Mouse (Mus musculus): ENCODE measurements at regions not wholly inside any gene's neighbourhood (a gene's known extent, or its start where the extent isn't known, plus 50 kb on each side); places are given as distances from the start of the nearest gene placed in this dataset.

DNA sequence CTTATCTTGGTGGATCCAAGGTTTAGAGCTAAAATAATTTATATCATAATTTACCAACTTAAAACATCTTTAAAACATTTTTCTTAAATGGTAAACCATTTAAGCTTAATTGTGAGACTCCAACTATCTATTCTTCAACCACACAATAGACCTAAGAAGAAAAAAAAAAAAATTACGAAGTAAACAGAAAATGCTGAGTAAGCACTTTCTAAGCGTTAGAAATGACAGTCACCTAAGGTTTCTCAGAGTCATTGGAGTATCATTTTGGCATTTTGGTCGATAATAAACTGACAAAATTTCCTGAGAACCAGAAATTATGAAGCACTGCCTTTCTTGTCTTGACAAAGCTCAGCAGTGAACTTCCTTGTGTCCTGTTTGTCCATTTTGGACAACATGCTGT, 1323.7 kb upstream of the Pcdh7 start:
- Histone ChIP-seq H3K4me2 (ENCODE audit: low read depth, low read length) (no peak overlapping the region), H3K27ac (ENCODE audit: low read length) (no peak overlapping the region), H3K4me1 (ENCODE audit: control insufficient read depth, insufficient read depth, low read length) (no peaks in the 10 kb centered on the region), H3K27me3 (replicated peaks; ENCODE audit: control insufficient read depth, insufficient read depth, low read length) (no peaks in the 10 kb centered on the region), H3K36me3 (ENCODE audit: control insufficient read depth, insufficient read depth, low read length) (no peaks in the 10 kb centered on the region), H3K4me3 (ENCODE audit: low read length) (no peak overlapping the region), H3K9ac (ENCODE audit: low read depth, low read length) (no peak overlapping the region), H3K9me3 (ENCODE audit: control insufficient read depth, low read length) (no peaks in the 10 kb centered on the region)
- no peak for ATAC-seq
- WGBS = 73% methylated on average over 3 of the region's 3 CpGs

GRCm38 (mm10) chr5:56434958-56435357, 1282.8 kb upstream of the Pcdh7 start:
- Histone ChIP-seq H3K9ac (ENCODE audit: low read depth, low read length) (no peak overlapping the region), H3K9me3 (ENCODE audit: control insufficient read depth, low read length) (no peaks in the 10 kb centered on the region)
- WGBS = 81% methylated on average over 2 of the region's 2 CpGs

DNA sequence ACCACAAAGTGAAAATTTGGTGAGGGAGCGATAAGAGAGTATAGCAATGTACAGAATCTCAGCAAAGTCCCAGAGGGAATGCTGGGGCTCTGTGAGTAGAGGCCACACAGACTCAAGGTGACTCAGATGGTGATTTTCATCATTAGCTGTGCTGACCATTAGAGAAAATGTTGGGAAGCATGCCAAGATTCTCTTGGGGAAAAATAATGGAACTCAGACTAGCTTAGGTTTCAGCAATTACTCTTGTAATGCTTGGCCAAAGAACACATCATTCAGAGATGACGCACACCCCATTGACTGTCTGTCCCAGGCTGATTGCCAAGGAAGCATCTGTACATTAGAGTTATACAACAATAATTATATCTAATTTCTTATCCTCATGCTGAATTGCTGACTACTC, 1277.3 kb upstream of the Pcdh7 start:
- WGBS = 66% methylated on average over 2 of the region's 2 CpGs
- H3K4me2 ChIP-seq (ENCODE audit: low read depth, low read length) = no peak overlapping the region

More at GRCm38 (mm10) chr5:56434958-56435357, 1282.8 kb upstream of the Pcdh7 start:
- Histone ChIP-seq H3K4me2 (ENCODE audit: low read depth, low read length) (no peak overlapping the region), H3K36me3 (ENCODE audit: control insufficient read depth, insufficient read depth, low read length) (no peaks in the 10 kb centered on the region), H3K27ac (ENCODE audit: low read length) (no peak overlapping the region), H3K27me3 (replicated peaks; ENCODE audit: control insufficient read depth, insufficient read depth, low read length) (no peaks in the 10 kb centered on the region), H3K4me3 (ENCODE audit: low read length) (no peak overlapping the region), H3K4me1 (ENCODE audit: control insufficient read depth, insufficient read depth, low read length) (no peaks in the 10 kb centered on the region)
- ATAC-seq = no peak

DNA sequence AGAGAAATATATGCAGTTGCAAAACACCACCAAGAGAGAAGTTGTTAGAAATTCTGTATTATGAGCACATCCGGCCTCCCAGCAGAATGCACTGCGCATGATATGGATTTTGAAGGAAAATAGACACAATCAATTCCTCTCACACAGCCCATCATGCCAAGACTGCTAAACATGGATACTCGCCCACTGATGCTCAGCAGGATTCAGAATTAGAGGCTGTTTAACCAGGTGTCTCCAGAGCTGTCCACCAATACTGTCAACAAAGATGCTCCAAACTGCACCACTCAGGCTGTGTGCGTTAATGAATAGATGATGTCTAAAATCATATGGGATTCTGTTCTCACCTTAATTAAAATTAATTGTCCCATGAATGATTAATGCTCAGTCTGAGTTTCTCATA, 1230.0 kb upstream of the Pcdh7 start:
- no peak for ATAC-seq
- H3K27ac ChIP-seq (ENCODE audit: low read length) = no peak overlapping the region
- H3K27me3 ChIP-seq (replicated peaks; ENCODE audit: control insufficient read depth, insufficient read depth, low read length) = no peaks in the 10 kb centered on the region
- H3K9me3 ChIP-seq (ENCODE audit: control insufficient read depth, low read length) = no peaks in the 10 kb centered on the region
- no peak overlapping the region for H3K9ac ChIP-seq (ENCODE audit: low read depth, low read length)
- H3K4me3 ChIP-seq (ENCODE audit: low read length) = no peak overlapping the region
- H3K4me2 ChIP-seq (ENCODE audit: low read depth, low read length) = no peak overlapping the region
- WGBS = 90% methylated on average over 4 of the region's 4 CpGs
- H3K36me3 ChIP-seq (ENCODE audit: control insufficient read depth, insufficient read depth, low read length) = no peaks in the 10 kb centered on the region
- H3K4me1 ChIP-seq (ENCODE audit: control insufficient read depth, insufficient read depth, low read length) = no peaks in the 10 kb centered on the region

More for the DNA sequence above, 1277.3 kb upstream of the Pcdh7 start:
- peak; percentile 26; the same call in 1 of the 2 replicates for ATAC-seq
- Histone ChIP-seq H3K36me3 (ENCODE audit: control insufficient read depth, insufficient read depth, low read length) (no peaks in the 10 kb centered on the region), H3K9me3 (ENCODE audit: control insufficient read depth, low read length) (no peaks in the 10 kb centered on the region), H3K27ac (ENCODE audit: low read length) (no peak overlapping the region), H3K4me1 (ENCODE audit: control insufficient read depth, insufficient read depth, low read length) (no peaks in the 10 kb centered on the region), H3K4me3 (ENCODE audit: low read length) (no peak overlapping the region), H3K27me3 (replicated peaks; ENCODE audit: control insufficient read depth, insufficient read depth, low read length) (no peaks in the 10 kb centered on the region), H3K9ac (ENCODE audit: low read depth, low read length) (no peak overlapping the region)
